Mouse (Mus musculus) hindbrain, embryonic 14.5 days (tissue): ENCODE measurements around the gene Selenbp2. TPM values are rescaled to one million over a fixed set of nuclear protein-coding genes. Genes with fewer than 3 reads are reported as not detected.
"Not testable (repeated sequence)": the region's sequence is repeated elsewhere in the genome, so short reads cannot be mapped to it uniquely, and the experiment has no call there.

Experiments
- ATAC-seq: fragments of 200-750 bp; cut with Nextera tagmentation; 2 replicates; pipeline ENCODE4 v1.8.0; 2017; ENCODE audit warnings: moderate number of reproducible peaks, mild to moderate bottlenecking, moderate TSS enrichment, moderate library complexity; ENCODE audit not compliant: low FRiP score
- DNase-seq: peaks from one replicate; pipeline ENCODE4 v3.0.0-alpha.2; 2015; ENCODE audit warnings: low spot score
- H3K27ac ChIP-seq: fragments of 300-500 bp; sonication (generic); 2 replicates; pipeline ENCODE4 v1.5.1; 2014; ENCODE audit warnings: mild to moderate bottlenecking, moderate library complexity
- H3K27me3 ChIP-seq: fragments of 300-500 bp; sonication (generic); 2 replicates; pipeline ENCODE4 v1.6.1; 2014; ENCODE audit warnings: mild to moderate bottlenecking, low read length, mixed read lengths; ENCODE audit not compliant: control insufficient read depth, insufficient read depth
- H3K36me3 ChIP-seq: fragments of 300-500 bp; sonication (generic); replicated peaks from 2 replicates; pipeline ENCODE4 v1.6.1; 2014; ENCODE audit not compliant: control insufficient read depth, insufficient read depth
- H3K4me1 ChIP-seq: fragments of 300-500 bp; sonication (generic); replicated peaks from 2 replicates; pipeline ENCODE4 v1.6.1; 2014; ENCODE audit warnings: antibody characterized with exemption, low read length, mixed read lengths; ENCODE audit not compliant: control insufficient read depth, insufficient read depth
- H3K4me2 ChIP-seq: fragments of 300-500 bp; sonication (generic); replicated peaks from 2 replicates; pipeline ENCODE4 v1.6.1; 2014; ENCODE audit warnings: mild to moderate bottlenecking, moderate library complexity
- H3K4me3 ChIP-seq: fragments of 300-500 bp; sonication (generic); replicated peaks from 2 replicates; pipeline ENCODE4 v1.5.1; 2014; ENCODE audit warnings: mild to moderate bottlenecking, low read length
- H3K9ac ChIP-seq: fragments of 300-500 bp; sonication (generic); 2 replicates; pipeline ENCODE4 v1.6.1; 2014
- H3K9me3 ChIP-seq: fragments of 300-500 bp; sonication (generic); 2 replicates; pipeline ENCODE4 v1.6.1; 2016; ENCODE audit warnings: low read length; ENCODE audit not compliant: control insufficient read depth
- WGBS: fragments of 180-500 bp; shearing (Covaris S2); extraction: QIAGEN DNeasy Blood & Tissue Kit; methylation state at CpG from one replicate; pipeline ENCODE4 v1.1.7; 2014; 5-methylcytosine and 5-hydroxymethylcytosine counted together
- polyA plus RNA-seq: library from polyadenylated mRNA; unstranded; fragments of >200 nt; fragmentation: Nextera tagmentation; extraction: Ambion mirVana; gene quantifications from 2 replicates; pipeline ENCODE4 v1.2.1, GENCODE M21; 2014

Gene Selenbp2
- polyA plus RNA-seq, 1 experiment from 2014 or later, result not detected

- not testable (repeated sequence) for DNase-seq, H3K27me3 ChIP-seq, H3K9ac ChIP-seq, ATAC-seq, H3K4me1 ChIP-seq, H3K9me3 ChIP-seq, H3K27ac ChIP-seq, H3K4me3 ChIP-seq, H3K4me2 ChIP-seq, H3K36me3 ChIP-seq
- WGBS, result 65% methylated on average over 1 of the region's 1 CpGs
Measured at GRCm38 (mm10) chr3:94689195-94689594, 4.2 kb upstream of the Selenbp2 start.

- WGBS, result 63% methylated on average over 6 of the region's 6 CpGs
- not testable (repeated sequence) for H3K27ac ChIP-seq, H3K9me3 ChIP-seq, H3K4me2 ChIP-seq, H3K4me3 ChIP-seq, H3K9ac ChIP-seq, H3K4me1 ChIP-seq, H3K27me3 ChIP-seq, H3K36me3 ChIP-seq, DNase-seq, ATAC-seq
Measured at GRCm38 (mm10) chr3:94690162-94690561, 3.2 kb upstream of the Selenbp2 start.

GRCm38 (mm10) chr3:94690616-94691247, 2.6 kb upstream of the Selenbp2 start:
- DNase-seq (no peak), ATAC-seq (no peak)
- Histone ChIP-seq H3K36me3 (no peaks in the 10 kb centered on the region), H3K4me3 (no peak overlapping the region), H3K4me1 (no peaks in the 10 kb centered on the region), H3K27ac (no peak overlapping the region), H3K9me3 (no peaks in the 10 kb centered on the region), H3K27me3 (no peaks in the 10 kb centered on the region), H3K9ac (no peak overlapping the region), H3K4me2 (no peak overlapping the region)

- whole genome bisulfite sequencing, result 90% methylated on average over 4 of the region's 4 CpGs
- ATAC-seq, H3K27ac ChIP-seq: not testable (repeated sequence)
Measured at GRCm38 (mm10) chr3:94691694-94692093, 1.7 kb upstream of the Selenbp2 start.

GRCm38 (mm10) chr3:94693874-94694273, 518 bp downstream of the Selenbp2 start:
- not testable (repeated sequence) for H3K9me3 ChIP-seq, ATAC-seq, H3K27me3 ChIP-seq, H3K4me2 ChIP-seq, H3K9ac ChIP-seq, H3K27ac ChIP-seq, H3K36me3 ChIP-seq, DNase-seq, H3K4me3 ChIP-seq, H3K4me1 ChIP-seq
- 60% methylated on average over 5 of the region's 8 CpGs for WGBS

More at GRCm38 (mm10) chr3:94691694-94692093, 1.7 kb upstream of the Selenbp2 start:
- not testable (repeated sequence) for DNase-seq, H3K4me3 ChIP-seq, H3K27me3 ChIP-seq, H3K4me2 ChIP-seq, H3K36me3 ChIP-seq, H3K9ac ChIP-seq, H3K9me3 ChIP-seq, H3K4me1 ChIP-seq

GRCm38 (mm10) chr3:94695591-94695990, 2.2 kb downstream of the Selenbp2 start:
- H3K9ac ChIP-seq, H3K27ac ChIP-seq, DNase-seq, H3K27me3 ChIP-seq, ATAC-seq, H3K4me3 ChIP-seq, H3K4me2 ChIP-seq, H3K9me3 ChIP-seq, H3K36me3 ChIP-seq, H3K4me1 ChIP-seq: not testable (repeated sequence)
- 90% methylated on average over 6 of the region's 6 CpGs for WGBS

- ATAC-seq, H3K36me3 ChIP-seq, H3K4me3 ChIP-seq, DNase-seq, H3K4me2 ChIP-seq, H3K27ac ChIP-seq, H3K4me1 ChIP-seq, H3K27me3 ChIP-seq, H3K9ac ChIP-seq, H3K9me3 ChIP-seq: not testable (repeated sequence)
- WGBS, result 93% methylated on average over 4 of the region's 4 CpGs
Measured at GRCm38 (mm10) chr3:94696257-94696656, 2.9 kb downstream of the Selenbp2 start.

- H3K4me2 ChIP-seq, DNase-seq: not testable (repeated sequence)
Measured at GRCm38 (mm10) chr3:94702163-94702810, 8.9 kb downstream of the Selenbp2 start.

GRCm38 (mm10) chr3:94702856-94703255, 9.5 kb downstream of the Selenbp2 start:
- ATAC-seq (no peak), DNase-seq (no peak)
- H3K27me3 ChIP-seq, result no peaks in the 10 kb centered on the region
- H3K4me3 ChIP-seq, result no peak overlapping the region
- no peaks in the 10 kb centered on the region for H3K4me1 ChIP-seq
- H3K4me2 ChIP-seq, result no peak overlapping the region
- 85% methylated on average over 3 of the region's 3 CpGs for WGBS
- no peaks in the 10 kb centered on the region for H3K36me3 ChIP-seq
- H3K9me3 ChIP-seq, result no peaks in the 10 kb centered on the region
- H3K27ac ChIP-seq, result no peak overlapping the region
- no peak overlapping the region for H3K9ac ChIP-seq

More at GRCm38 (mm10) chr3:94702163-94702810, 8.9 kb downstream of the Selenbp2 start:
- H3K36me3 ChIP-seq, H3K9me3 ChIP-seq, ATAC-seq, H3K4me3 ChIP-seq, H3K27me3 ChIP-seq, H3K9ac ChIP-seq, H3K4me1 ChIP-seq, H3K27ac ChIP-seq: not testable (repeated sequence)
- WGBS, result 90% methylated on average over 6 of the region's 7 CpGs
